19 mouse cellular contexts compared by ENCODE assay signal in genomic region chr14:57751006-57751405, GRCm38 (mm10). TPM values are rescaled to one million over a fixed set of nuclear protein-coding genes. Genes with fewer than 3 reads are reported as not detected.
"Had no signal": no experiment of that assay in that cellular context is flagged by ENCODE, and none has a peak within 500 bp of the region (broad histone marks: within the 10 kb centered on the region; RNA-seq: fewer than 3 reads in every experiment).

No protein-coding gene starts in this region.

RNA-seq across cellular contexts. Expression of gene Gm49361, which starts 5.1 kb away (rescaled TPM):
- polyA plus RNA-seq: gonadal fat pad, adult 2 months; heart, adult 2 months; heart, embryonic 11.5 days; heart, embryonic 13.5 days; heart, embryonic 15.5 days; heart, postnatal 0 days; hindbrain, embryonic 11.5 days; hindbrain, embryonic 13.5 days; hindbrain, embryonic 15.5 days; hindbrain, postnatal 0 days; intestine, embryonic 14.5 days; intestine, embryonic 16.5 days; kidney, adult 2 months; kidney, embryonic 15.5 days; kidney, postnatal 0 days; large intestine, adult 2 months; limb, embryonic 11.5 days; limb, embryonic 13.5 days; limb, embryonic 15.5 days had no signal
